Mouse (Mus musculus): ENCODE results near the gene Gm4303.
"Not testable (repeated sequence)": the region's sequence is repeated elsewhere in the genome, so short reads cannot be mapped to it uniquely, and the experiment has no call there.

The Gm4303 gene

DNA sequence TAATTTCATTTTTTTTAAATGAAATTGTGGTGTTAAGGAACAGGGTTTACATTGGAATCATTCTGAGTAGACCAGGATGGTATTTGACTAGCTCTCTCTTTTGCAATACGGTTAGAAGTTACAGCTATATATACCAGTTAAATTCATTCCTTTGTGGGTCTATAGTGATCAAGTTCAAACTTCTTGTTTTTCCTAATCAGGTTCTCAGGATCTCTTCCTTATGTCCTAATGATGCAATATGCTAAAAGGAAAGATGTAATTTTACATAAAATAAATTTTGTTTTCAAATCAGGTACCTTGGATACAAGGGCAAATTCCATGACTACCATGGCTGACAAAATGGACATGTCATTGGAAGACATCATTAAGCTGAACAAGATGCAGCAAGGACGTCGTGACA lies at the start of gene Gm4303:
Gene Gm4303, plus strand, starts transcription at position 301 of the 400 bp plus-strand sequence.
- DNase-seq (ENCODE audit: low spot score in 2 of 2), result not testable (repeated sequence)

DNA sequence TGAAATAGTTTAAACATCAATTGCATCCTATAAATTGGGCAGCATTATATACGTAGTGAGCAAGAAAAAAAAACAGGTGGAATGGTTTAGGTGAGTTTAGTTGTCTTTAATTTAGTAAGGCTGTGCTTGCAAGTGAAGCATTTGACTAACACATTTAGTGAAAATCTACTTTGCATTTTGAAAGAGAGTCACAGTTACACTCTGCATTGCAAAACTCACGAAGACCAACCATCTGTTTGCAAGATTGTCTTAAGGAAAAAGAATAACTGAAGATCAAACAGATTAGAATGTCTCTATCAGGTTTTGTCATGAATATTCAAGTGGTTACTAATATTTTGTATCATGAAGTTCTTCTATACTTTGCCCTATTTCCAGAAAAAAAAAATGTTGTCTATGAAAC lies 49.7 kb upstream of the Gm4303 start:
- DNase-seq (ENCODE audit: low spot score in 2 of 2), result no peak

DNA sequence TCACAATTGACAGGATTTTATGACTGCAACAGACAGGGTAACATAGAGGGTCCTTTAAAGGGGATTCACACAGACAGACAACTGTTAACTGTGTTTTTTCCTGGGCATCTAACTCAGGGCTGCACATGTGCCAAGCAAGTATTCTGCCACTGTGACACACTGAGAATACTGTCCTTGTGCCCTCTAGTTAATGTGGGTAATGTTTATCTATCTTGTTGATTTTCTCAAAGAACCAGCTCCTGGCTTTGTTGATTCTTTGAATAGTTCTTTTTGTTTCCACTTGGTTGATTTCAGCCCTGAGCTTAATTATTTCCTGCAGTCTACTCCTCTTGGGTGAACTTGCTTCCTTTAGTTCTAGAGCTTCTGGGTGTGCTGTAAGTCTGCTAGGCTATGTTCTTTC lies 45.7 kb upstream of the Gm4303 start:
- not testable (repeated sequence) for DNase-seq (ENCODE audit: low spot score in 2 of 2)

DNA sequence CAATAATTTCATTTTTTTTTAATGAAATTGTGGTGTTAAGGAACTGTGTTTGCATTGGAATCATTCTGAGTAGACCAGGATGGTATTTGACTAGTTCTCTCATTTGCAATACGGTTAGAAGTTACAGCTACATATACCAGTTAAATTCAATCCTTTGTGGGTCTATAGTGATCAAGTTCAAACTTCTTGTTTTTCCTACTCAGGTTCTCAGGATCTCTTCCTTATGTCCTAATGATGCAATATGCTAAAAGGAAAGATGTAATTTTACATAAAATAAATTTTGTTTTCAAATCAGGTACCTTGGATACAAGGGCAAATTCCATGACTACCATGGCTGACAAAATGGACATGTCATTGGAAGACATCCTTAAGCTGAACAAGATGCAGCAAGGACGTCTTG lies 10.4 kb upstream of the Gm4303 start, which contains the start of gene Gm4301:
Gene Gm4301, plus strand, starts transcription at position 301 of the 400 bp plus-strand sequence.
- DNase-seq (ENCODE audit: low spot score in 2 of 2), result not testable (repeated sequence)

DNA sequence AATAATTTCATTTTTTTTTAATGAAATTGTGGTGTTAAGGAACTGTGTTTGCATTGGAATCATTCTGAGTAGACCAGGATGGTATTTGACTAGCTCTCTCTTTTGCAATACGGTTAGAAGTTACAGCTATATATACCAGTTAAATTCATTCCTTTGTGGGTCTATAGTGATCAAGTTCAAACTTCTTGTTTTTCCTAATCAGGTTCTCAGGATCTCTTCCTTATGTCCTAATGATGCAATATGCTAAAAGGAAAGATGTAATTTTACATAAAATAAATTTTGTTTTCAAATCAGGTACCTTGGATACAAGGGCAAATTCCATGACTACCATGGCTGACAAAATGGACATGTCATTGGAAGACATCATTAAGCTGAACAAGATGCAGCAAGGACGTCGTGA lies 5.2 kb upstream of the Gm4303 start, which contains the start of gene Gm4302:
Gene Gm4302, plus strand, starts transcription at position 301 of the 400 bp plus-strand sequence.
- not testable (repeated sequence) for DNase-seq (ENCODE audit: low spot score in 2 of 2)

DNA sequence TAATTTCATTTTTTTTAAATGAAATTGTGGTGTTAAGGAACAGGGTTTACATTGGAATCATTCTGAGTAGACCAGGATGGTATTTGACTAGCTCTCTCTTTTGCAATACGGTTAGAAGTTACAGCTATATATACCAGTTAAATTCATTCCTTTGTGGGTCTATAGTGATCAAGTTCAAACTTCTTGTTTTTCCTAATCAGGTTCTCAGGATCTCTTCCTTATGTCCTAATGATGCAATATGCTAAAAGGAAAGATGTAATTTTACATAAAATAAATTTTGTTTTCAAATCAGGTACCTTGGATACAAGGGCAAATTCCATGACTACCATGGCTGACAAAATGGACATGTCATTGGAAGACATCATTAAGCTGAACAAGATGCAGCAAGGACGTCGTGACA lies 5.0 kb downstream of the Gm4303 start, which contains the start of gene Gm4305:
Gene Gm4305, plus strand, starts transcription at position 301 of the 400 bp plus-strand sequence.
- DNase-seq (ENCODE audit: low spot score in 2 of 2), result not testable (repeated sequence)

DNA sequence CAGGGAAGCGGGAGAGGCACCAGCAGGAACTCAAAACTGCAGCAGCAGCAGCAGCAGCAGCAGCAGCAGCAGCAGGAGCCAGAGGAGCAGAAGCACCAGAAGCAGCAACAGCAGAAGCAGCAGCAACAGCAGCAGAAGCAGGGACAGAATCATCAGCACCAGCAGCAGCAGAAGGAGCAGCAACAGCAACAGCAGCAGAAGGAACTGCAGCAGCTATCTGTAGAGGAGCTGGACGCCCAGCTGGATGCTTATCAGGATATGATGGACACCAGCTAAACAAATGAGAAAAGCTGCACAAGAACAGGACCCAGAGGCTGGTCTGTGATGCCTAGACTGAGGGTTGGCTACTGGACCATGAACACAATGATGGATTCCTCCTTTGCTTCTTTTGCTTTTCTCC lies 11.1 kb downstream of the Gm4303 start:
- peak; percentile 1 to 3 for DNase-seq (ENCODE audit: low spot score in 2 of 2)

DNA sequence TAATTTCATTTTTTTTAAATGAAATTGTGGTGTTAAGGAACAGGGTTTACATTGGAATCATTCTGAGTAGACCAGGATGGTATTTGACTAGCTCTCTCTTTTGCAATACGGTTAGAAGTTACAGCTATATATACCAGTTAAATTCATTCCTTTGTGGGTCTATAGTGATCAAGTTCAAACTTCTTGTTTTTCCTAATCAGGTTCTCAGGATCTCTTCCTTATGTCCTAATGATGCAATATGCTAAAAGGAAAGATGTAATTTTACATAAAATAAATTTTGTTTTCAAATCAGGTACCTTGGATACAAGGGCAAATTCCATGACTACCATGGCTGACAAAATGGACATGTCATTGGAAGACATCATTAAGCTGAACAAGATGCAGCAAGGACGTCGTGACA lies 15.3 kb downstream of the Gm4303 start, which contains the start of gene Gm4307:
Gene Gm4307, plus strand, starts transcription at position 301 of the 400 bp plus-strand sequence.
- DNase-seq (ENCODE audit: low spot score in 2 of 2), result not testable (repeated sequence)

DNA sequence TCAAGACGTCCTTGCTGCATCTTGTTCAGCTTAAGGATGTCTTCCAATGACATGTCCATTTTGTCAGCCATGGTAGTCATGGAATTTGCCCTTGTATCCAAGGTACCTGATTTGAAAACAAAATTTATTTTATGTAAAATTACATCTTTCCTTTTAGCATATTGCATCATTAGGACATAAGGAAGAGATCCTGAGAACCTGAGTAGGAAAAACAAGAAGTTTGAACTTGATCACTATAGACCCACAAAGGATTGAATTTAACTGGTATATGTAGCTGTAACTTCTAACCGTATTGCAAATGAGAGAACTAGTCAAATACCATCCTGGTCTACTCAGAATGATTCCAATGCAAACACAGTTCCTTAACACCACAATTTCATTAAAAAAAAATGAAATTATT lies 36.7 kb downstream of the Gm4303 start, which contains the start of gene Gm4312:
Gene Gm4312, minus strand, starts transcription at position 101 of the 400 bp plus-strand sequence.
- DNase-seq (ENCODE audit: low spot score in 2 of 2), result not testable (repeated sequence)
